Mouse (Mus musculus) liver, postnatal 0 days (tissue): ENCODE measurements around the gene Hyou1.

Experiments
- CTCF ChIP-seq: sonication (generic); IDR thresholded peaks from 2 replicates; pipeline ENCODE4 v1.5.1; 2016; ENCODE audit warnings: antibody characterized with exemption, low read depth
- EP300 ChIP-seq: IDR thresholded peaks from 2 replicates; pipeline ENCODE4 v1.6.1; 2016; ENCODE audit warnings: antibody characterized with exemption, low read depth, mild to moderate bottlenecking

DNA sequence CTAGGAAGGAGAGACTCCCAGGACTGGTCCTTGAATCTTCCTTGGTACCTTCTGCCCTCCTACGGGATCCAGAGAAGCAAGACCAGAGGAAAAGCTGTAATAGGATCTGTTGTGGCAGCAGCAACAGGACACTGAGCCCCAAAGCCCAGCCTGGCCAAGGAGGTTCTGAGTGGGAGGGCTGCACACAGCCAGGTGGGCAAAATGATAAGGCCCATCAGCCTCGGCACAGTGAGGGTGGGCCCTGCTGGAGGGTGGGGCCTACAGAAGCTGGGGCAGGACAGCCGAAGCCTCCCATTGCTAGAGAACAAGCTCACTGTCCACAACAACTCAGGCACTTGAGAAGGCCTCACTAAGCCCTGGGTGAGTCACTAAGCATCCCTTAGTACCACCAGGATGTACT is 37.1 kb upstream of the Hyou1 start:
- TF ChIP-seq CTCF (no peak), EP300 (peak; percentile 94)
